Mouse (Mus musculus): ENCODE data around the gene Olfr73.
"Not testable (repeated sequence)": the region's sequence is repeated elsewhere in the genome, so short reads cannot be mapped to it uniquely, and the experiment has no call there.

Gene Olfr73

GRCm38 (mm10) chr2:88037599-88037998, at the start of gene Olfr73:
Gene Olfr73 (minus strand): TSS chr2:88037699.
- no peak for DNase-seq

GRCm38 (mm10) chr2:88071730-88072129, 34.2 kb upstream of the Olfr73 start, which contains the start of gene Olfr1163:
Gene Olfr1163 (minus strand): TSS chr2:88071830.
- DNase-seq: no peak

GRCm38 (mm10) chr2:88063587-88063986, 26.1 kb upstream of the Olfr73 start:
- DNase-seq: no peak

GRCm38 (mm10) chr2:88051029-88051428, 13.5 kb upstream of the Olfr73 start, which contains the start of gene Olfr1162:
Gene Olfr1162 (minus strand): TSS chr2:88051129.
- DNase-seq: no peak

GRCm38 (mm10) chr2:88022474-88022873, 15.0 kb downstream of the Olfr73 start, which contains the start of gene Olfr1161:
Gene Olfr1161 (plus strand): TSS chr2:88022774.
- DNase-seq: not testable (repeated sequence)

GRCm38 (mm10) chr2:88007515-88008318, 29.8 kb downstream of the Olfr73 start, which contains the start of gene Olfr1160:
Gene Olfr1160 (minus strand): TSS chr2:88008268.
- no peak for DNase-seq

- no peak for DNase-seq
Measured at GRCm38 (mm10) chr2:87989813-87990212, 47.7 kb downstream of the Olfr73 start, which contains the start of gene Olfr1158. Gene Olfr1158 (plus strand): TSS chr2:87990113.
